Mouse (Mus musculus): ENCODE data around the gene Dpf3. TPM values are rescaled to one million over a fixed set of nuclear protein-coding genes. Genes with fewer than 3 reads are reported as not detected.

Dpf3 gene
- polyA plus RNA-seq, 1 experiment from 2014 or later: 18.0 TPM

- Histone ChIP-seq H3K4me1 (peaks cover 20% of the 10 kb centered on the region), H3K36me3 (no peaks in the 10 kb centered on the region), H3K27me3 (no peaks in the 10 kb centered on the region), H3K9ac (no peak overlapping the region), H3K4me2 (replicated peaks) (no peak overlapping the region), H3K27ac (no peak overlapping the region), H3K9me3 (replicated peaks) (no peaks in the 10 kb centered on the region), H3K4me3 (no peak overlapping the region)
- WGBS: 91% methylated on average over 6 of the region's 6 CpGs
- no peak for ATAC-seq (ENCODE audit: low FRiP score)
Measured at GRCm38 (mm10) chr12:83283591-83284320, 203.8 kb downstream of the Dpf3 start.

- peak; percentile 58 for ATAC-seq (ENCODE audit: low FRiP score)
- no peaks in the 10 kb centered on the region for H3K27me3 ChIP-seq
- WGBS: 67% methylated on average over 11 of the region's 11 CpGs
- H3K9me3 ChIP-seq (replicated peaks): no peaks in the 10 kb centered on the region
- no peaks in the 10 kb centered on the region for H3K36me3 ChIP-seq
- peaks cover 27% of the 10 kb centered on the region for H3K4me1 ChIP-seq
- H3K9ac ChIP-seq: no peak overlapping the region; the same call in 1 of the 2 replicates
- no peak overlapping the region for H3K4me2 ChIP-seq (replicated peaks)
- H3K4me3 ChIP-seq: no peak overlapping the region
- H3K27ac ChIP-seq: peak overlapping the region; percentile 66
Measured at GRCm38 (mm10) chr12:83277537-83278441, 209.7 kb downstream of the Dpf3 start.

GRCm38 (mm10) chr12:83271215-83271614, 216.3 kb downstream of the Dpf3 start:
- H3K9ac ChIP-seq: no peak overlapping the region
- ATAC-seq (ENCODE audit: low FRiP score): no peak
- no peaks in the 10 kb centered on the region for H3K9me3 ChIP-seq (replicated peaks)
- no peak overlapping the region for H3K4me2 ChIP-seq (replicated peaks)
- peaks cover 4% of the 10 kb centered on the region; the same call in 1 of the 2 replicates for H3K4me1 ChIP-seq
- no peaks in the 10 kb centered on the region for H3K36me3 ChIP-seq
- no peaks in the 10 kb centered on the region for H3K27me3 ChIP-seq
- H3K27ac ChIP-seq: no peak overlapping the region
- H3K4me3 ChIP-seq: no peak overlapping the region
- 87% methylated on average over 3 of the region's 3 CpGs for WGBS

GRCm38 (mm10) chr12:83268504-83268922, 219.0 kb downstream of the Dpf3 start:
- Histone ChIP-seq H3K4me3 (no peak overlapping the region), H3K27ac (no peak overlapping the region), H3K27me3 (no peaks in the 10 kb centered on the region), H3K4me1 (peaks cover 4% of the 10 kb centered on the region; the same call in 1 of the 2 replicates), H3K9ac (no peak overlapping the region), H3K9me3 (replicated peaks) (no peaks in the 10 kb centered on the region), H3K4me2 (replicated peaks) (no peak overlapping the region), H3K36me3 (no peaks in the 10 kb centered on the region)
- no peak for ATAC-seq (ENCODE audit: low FRiP score)
- WGBS: 81% methylated on average over 11 of the region's 11 CpGs

- Histone ChIP-seq H3K9me3 (replicated peaks) (no peaks in the 10 kb centered on the region), H3K4me3 (no peak overlapping the region), H3K36me3 (no peaks in the 10 kb centered on the region), H3K9ac (no peak overlapping the region), H3K27me3 (no peaks in the 10 kb centered on the region), H3K4me1 (no peaks in the 10 kb centered on the region), H3K4me2 (replicated peaks) (no peak overlapping the region), H3K27ac (no peak overlapping the region)
- no peak for ATAC-seq (ENCODE audit: low FRiP score)
- WGBS: 82% methylated on average over 2 of the region's 2 CpGs
Measured at GRCm38 (mm10) chr12:83260540-83260939, 227.0 kb downstream of the Dpf3 start.

GRCm38 (mm10) chr12:83254399-83254798, 233.1 kb downstream of the Dpf3 start:
- no peak overlapping the region for H3K9ac ChIP-seq
- H3K4me2 ChIP-seq (replicated peaks): no peak overlapping the region
- H3K4me1 ChIP-seq: no peaks in the 10 kb centered on the region
- no peak for ATAC-seq (ENCODE audit: low FRiP score)
- H3K27me3 ChIP-seq: no peaks in the 10 kb centered on the region
- H3K27ac ChIP-seq: no peak overlapping the region
- H3K9me3 ChIP-seq (replicated peaks): no peaks in the 10 kb centered on the region
- no peaks in the 10 kb centered on the region for H3K36me3 ChIP-seq
- 86% methylated on average over 4 of the region's 4 CpGs for WGBS
- no peak overlapping the region for H3K4me3 ChIP-seq

GRCm38 (mm10) chr12:83249066-83249465, 238.4 kb downstream of the Dpf3 start:
- WGBS: 77% methylated on average over 3 of the region's 3 CpGs

GRCm38 (mm10) chr12:83248636-83249035, 238.9 kb downstream of the Dpf3 start:
- ATAC-seq (ENCODE audit: low FRiP score): no peak
- Histone ChIP-seq H3K9me3 (replicated peaks) (no peaks in the 10 kb centered on the region), H3K4me3 (no peak overlapping the region), H3K36me3 (no peaks in the 10 kb centered on the region), H3K4me1 (no peaks in the 10 kb centered on the region), H3K27me3 (no peaks in the 10 kb centered on the region), H3K27ac (no peak overlapping the region), H3K9ac (no peak overlapping the region), H3K4me2 (replicated peaks) (no peak overlapping the region)
- 72% methylated on average over 2 of the region's 2 CpGs for WGBS

More at GRCm38 (mm10) chr12:83249066-83249465, 238.4 kb downstream of the Dpf3 start:
- Histone ChIP-seq H3K36me3 (no peaks in the 10 kb centered on the region), H3K27me3 (no peaks in the 10 kb centered on the region), H3K4me2 (replicated peaks) (no peak overlapping the region), H3K4me3 (no peak overlapping the region), H3K9ac (no peak overlapping the region), H3K27ac (no peak overlapping the region), H3K9me3 (replicated peaks) (no peaks in the 10 kb centered on the region), H3K4me1 (no peaks in the 10 kb centered on the region)
- ATAC-seq (ENCODE audit: low FRiP score): no peak

GRCm38 (mm10) chr12:83247669-83248068, 239.8 kb downstream of the Dpf3 start:
- Histone ChIP-seq H3K36me3 (no peaks in the 10 kb centered on the region), H3K4me1 (no peaks in the 10 kb centered on the region), H3K9me3 (replicated peaks) (no peaks in the 10 kb centered on the region), H3K27ac (no peak overlapping the region), H3K4me3 (no peak overlapping the region), H3K4me2 (replicated peaks) (no peak overlapping the region), H3K9ac (no peak overlapping the region), H3K27me3 (no peaks in the 10 kb centered on the region)
- ATAC-seq (ENCODE audit: low FRiP score): no peak
- WGBS: 90% methylated on average over 3 of the region's 3 CpGs

- no peak overlapping the region for H3K9ac ChIP-seq
Measured at GRCm38 (mm10) chr12:83241022-83241421, 246.5 kb downstream of the Dpf3 start.

GRCm38 (mm10) chr12:83240571-83240970, 246.9 kb downstream of the Dpf3 start:
- Histone ChIP-seq H3K27me3 (no peaks in the 10 kb centered on the region), H3K27ac (no peak overlapping the region), H3K36me3 (no peaks in the 10 kb centered on the region), H3K4me3 (no peak overlapping the region), H3K4me1 (peaks cover 6% of the 10 kb centered on the region), H3K4me2 (replicated peaks) (no peak overlapping the region), H3K9ac (no peak overlapping the region), H3K9me3 (replicated peaks) (no peaks in the 10 kb centered on the region)
- no peak for ATAC-seq (ENCODE audit: low FRiP score)

More at GRCm38 (mm10) chr12:83241022-83241421, 246.5 kb downstream of the Dpf3 start:
- Histone ChIP-seq H3K4me3 (no peak overlapping the region), H3K27ac (no peak overlapping the region), H3K27me3 (no peaks in the 10 kb centered on the region), H3K36me3 (no peaks in the 10 kb centered on the region), H3K4me2 (replicated peaks) (no peak overlapping the region), H3K9me3 (replicated peaks) (no peaks in the 10 kb centered on the region), H3K4me1 (peaks cover 6% of the 10 kb centered on the region)
- no peak for ATAC-seq (ENCODE audit: low FRiP score)
- WGBS: 71% methylated on average over 3 of the region's 3 CpGs

GRCm38 (mm10) chr12:83235781-83236180, 251.7 kb downstream of the Dpf3 start:
- Histone ChIP-seq H3K27ac (no peak overlapping the region), H3K9me3 (replicated peaks) (no peaks in the 10 kb centered on the region), H3K4me3 (no peak overlapping the region), H3K4me2 (replicated peaks) (no peak overlapping the region), H3K36me3 (no peaks in the 10 kb centered on the region), H3K9ac (no peak overlapping the region), H3K4me1 (peaks cover 5% of the 10 kb centered on the region; the same call in 1 of the 2 replicates), H3K27me3 (no peaks in the 10 kb centered on the region)
- 90% methylated on average over 6 of the region's 6 CpGs for WGBS
- ATAC-seq (ENCODE audit: low FRiP score): no peak
